Mouse (Mus musculus): ENCODE measurements at regions not wholly inside any gene's neighbourhood (a gene's known extent, or its start where the extent isn't known, plus 50 kb on each side); places are given as distances from the start of the nearest gene placed in this dataset.

- dilution Hi-C loops (cut with MboI; ENCODE audit: extremely low pct_ligation_motif_present, extremely low pct_unique_long_range_greater_than_20kb, low sequenced_read_pairs) (no loop called here), in situ Hi-C loops (cut with MboI; ENCODE audit: low pct_ligation_motif_present, low pct_unique_long_range_greater_than_20kb, low sequenced_read_pairs) (no loop called here)
- Histone ChIP-seq H3K4me2 (ENCODE audit: insufficient read depth, low read depth, poor library complexity, severe bottlenecking) (no peak overlapping the region), H3K36me3 (replicated peaks in 1 of 2; ENCODE audit: control insufficient read depth in 1 of 2, insufficient read depth in 1 of 2, low read length in 1 of 2) (no peaks in the 10 kb centered on the region), H3K9ac (ENCODE audit: insufficient read depth, low read depth) (no peak overlapping the region), H3K9me3 (replicated peaks; ENCODE audit: low read length) (peaks cover 13% of the 10 kb centered on the region), H3K27ac (ENCODE audit: insufficient read depth, low read depth) (no peak overlapping the region), H3K4me1 (ENCODE audit: control insufficient read depth in 1 of 2, insufficient read depth in 2 of 2) (peaks cover 0 to 5% of the 10 kb centered on the region in 2 experiments; a peak in 2 of 4 replicates), H3K4me3 (replicated peaks in 1 of 3; ENCODE audit: low read depth in 2 of 3, low read length in 2 of 3, poor library complexity in 1 of 3) (no peak overlapping the region), H3K79me2 (replicated peaks; ENCODE audit: control insufficient read depth, extremely low read depth, insufficient read depth, poor library complexity, severe bottlenecking) (no peaks in the 10 kb centered on the region), H3K27me3 (replicated peaks) (peaks cover 2% of the 10 kb centered on the region)
- TF ChIP-seq SMC3 (IDR thresholded peaks at IDR 0.05; ENCODE audit: low read depth, low read length), result no peak
- no peak for TF ChIP-seq EP300 (IDR thresholded peaks at IDR 0.05; ENCODE audit: low read length)
- no peak for TF ChIP-seq USF1 (IDR thresholded peaks at IDR 0.05; ENCODE audit: low read depth, low read length)
- TF ChIP-seq MAZ (IDR thresholded peaks at IDR 0.05; ENCODE audit: low read depth, low read length), result no peak
- no peak for TF ChIP-seq MYC (IDR thresholded peaks at IDR 0.05; ENCODE audit: low read depth, low read length)
- no peak for TF ChIP-seq CHD2 (IDR thresholded peaks at IDR 0.05; ENCODE audit: low read length)
- TF ChIP-seq TBP (conservative IDR thresholded peaks at IDR 0.05; ENCODE audit: low read depth, low read length), result no peak
- TF ChIP-seq CTCF (conservative IDR thresholded peaks at IDR 0.05 in 1 of 2, IDR thresholded peaks at IDR 0.05 in 1 of 2; ENCODE audit: low read depth in 2 of 2, low read length in 2 of 2), result peak in 1 of 2 experiments; percentile 37; a peak in 2 of 4 replicates
- no peak for TF ChIP-seq MEF2A (IDR thresholded peaks at IDR 0.05; ENCODE audit: borderline replicate concordance, low read depth, low read length)
- no peak for TF ChIP-seq ELF1 (IDR thresholded peaks at IDR 0.05; ENCODE audit: low read depth, low read length)
- TF ChIP-seq E2F4 (IDR thresholded peaks at IDR 0.05; ENCODE audit: insufficient replicate concordance, low read depth, low read length), result no peak
- TF ChIP-seq JUN (IDR thresholded peaks at IDR 0.05; ENCODE audit: insufficient read depth, low read depth, low read length), result no peak
- no peak for TF ChIP-seq POLR2A (IDR thresholded peaks at IDR 0.05; ENCODE audit: low read depth, low read length)
- no peak for TF ChIP-seq ZNF384 (IDR thresholded peaks at IDR 0.05; ENCODE audit: low read depth, low read length)
- TF ChIP-seq RAD21 (IDR thresholded peaks at IDR 0.05; ENCODE audit: low read depth, low read length), result peak; percentile 31
- no peak for DNase-seq (ENCODE audit: extremely low read depth)
These were observed 54.6 kb upstream of the Medag start for GRCm38 (mm10) chr5:149356970-149357369.

Data from CH12.LX (cell line).